Mouse (Mus musculus) bone marrow macrophage, adult 2 months (primary cell): ENCODE results near the gene Pigq.

Experiments used
- CTCF ChIP-seq: IDR thresholded peaks from 2 replicates; pipeline ENCODE4 v1.5.1; 2012; ENCODE audit warnings: low read depth, mild to moderate bottlenecking, low read length, moderate library complexity
- POLR2A ChIP-seq: IDR thresholded peaks from 2 replicates; pipeline ENCODE4 v1.6.1; 2012; ENCODE audit warnings: mild to moderate bottlenecking, low read depth, low read length, borderline replicate concordance

DNA sequence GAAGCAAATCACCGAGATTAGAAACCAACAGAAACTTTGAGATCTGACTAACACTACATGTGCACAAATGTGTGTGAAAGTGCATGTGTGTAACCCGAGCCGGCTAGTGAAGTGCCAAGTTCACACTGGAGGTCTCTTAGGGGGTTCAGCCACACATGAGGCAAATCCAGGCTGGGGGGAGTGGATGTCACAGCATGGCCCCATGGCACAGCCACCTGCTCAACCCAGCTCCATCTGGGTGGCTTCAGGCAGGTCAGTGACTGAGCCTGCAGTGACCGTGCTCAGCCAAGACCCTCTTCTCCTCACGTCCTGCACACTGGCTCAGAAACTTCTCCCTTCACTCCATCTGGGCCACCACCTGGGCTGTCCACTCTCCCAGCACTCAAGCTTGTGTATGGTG, 5.2 kb upstream of the Pigq start:
- TF ChIP-seq POLR2A (no peak), CTCF (no peak)
